Mouse (Mus musculus) embryonic fibroblast, embryonic 13.5 days (primary cell): Measurements from ENCODE around the gene Etfa. TPM values are rescaled to one million over a fixed set of nuclear protein-coding genes. Genes with fewer than 3 reads are reported as not detected.

ENCODE experiments used
- H3K27ac ChIP-seq: 2 replicates; pipeline ENCODE4 v1.5.1; 2012; ENCODE audit warnings: low read length, control low read depth, inconsistent platforms; ENCODE audit not compliant: insufficient read depth
- H3K4me1 ChIP-seq: 2 replicates; pipeline ENCODE4 v1.6.1; 2011; ENCODE audit warnings: low read length; ENCODE audit not compliant: control insufficient read depth, insufficient read depth
- H3K4me3 ChIP-seq: 2 replicates; pipeline ENCODE4 v1.5.1; 2011; ENCODE audit warnings: mild to moderate bottlenecking, control low read depth, low read length; ENCODE audit not compliant: insufficient read depth
- CTCF ChIP-seq: IDR thresholded peaks from 2 replicates; pipeline ENCODE4 v1.5.1; 2011; ENCODE audit warnings: mild to moderate bottlenecking, control low read depth, low read length, moderate library complexity, borderline replicate concordance; ENCODE audit not compliant: insufficient read depth
- POLR2A ChIP-seq: IDR thresholded peaks from 2 replicates; pipeline ENCODE4 v1.6.1; 2011; ENCODE audit warnings: low read depth, mild to moderate bottlenecking, control low read depth, low read length, moderate library complexity
- polyA plus RNA-seq: library from polyadenylated mRNA; stranded (reverse); fragments of >200 nt; gene quantifications from 2 replicates; pipeline ENCODE4 v1.2.4, GENCODE M21; 2011; ENCODE audit warnings: low read depth; ENCODE audit not compliant: missing spikeins, insufficient read length

Gene Etfa
- polyA plus RNA-seq, 1 experiment, result 94.8 TPM

DNA sequence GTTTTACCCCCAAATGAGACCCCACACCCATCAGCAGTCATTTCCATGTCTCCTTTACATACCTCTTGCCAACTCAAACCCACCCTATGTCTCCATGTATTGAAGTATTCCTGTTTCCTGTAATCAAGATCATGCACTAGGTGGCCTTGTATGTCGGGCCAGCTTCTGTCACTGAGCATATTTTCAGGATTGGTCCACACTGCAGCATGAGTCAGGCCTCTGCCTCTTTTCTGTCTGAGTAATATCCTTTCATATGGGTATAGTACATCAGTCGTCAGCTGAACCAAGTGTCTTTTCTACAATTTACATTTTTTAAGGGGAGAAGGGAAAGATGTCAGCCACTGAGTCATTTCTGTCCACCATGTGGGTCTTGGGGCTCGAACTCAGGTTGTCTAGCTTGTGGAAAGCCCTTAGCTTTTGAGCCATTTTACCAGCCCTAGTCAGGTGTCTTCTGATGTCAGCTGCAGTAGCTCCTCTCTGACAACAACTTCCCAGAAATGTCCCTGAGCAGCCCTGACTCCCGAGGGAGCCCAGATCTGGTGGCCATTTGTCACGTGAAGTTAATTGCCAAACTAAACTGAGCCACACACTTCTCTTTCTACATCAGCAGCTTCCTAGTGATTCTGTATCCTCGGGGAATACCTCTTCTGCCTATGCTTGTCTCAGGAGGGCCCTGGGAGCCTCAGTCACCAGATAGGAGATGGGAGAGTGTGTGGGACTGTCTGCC, 106.9 kb downstream of the Etfa start:
- no peak overlapping the region for H3K27ac ChIP-seq
- TF ChIP-seq POLR2A (no peak), CTCF (no peak)
- H3K4me3 ChIP-seq, result no peak overlapping the region
- H3K4me1 ChIP-seq, result peaks cover 5% of the 10 kb centered on the region; the same call in 1 of the 2 replicates

Other genes with a start within 250 kb of the Etfa start
- gene Nrg4, start 185.4 kb downstream of the Etfa start, polyA plus RNA-seq, result not detected in 2 replicates
- not detected in 2 replicates for gene Tmem266, start 185.3 kb downstream of the Etfa start, polyA plus RNA-seq
- gene Isl2, start 26.4 kb upstream of the Etfa start, polyA plus RNA-seq, result not detected in 2 replicates